Mouse (Mus musculus) testis, adult 2 months (tissue): ENCODE measurements around the gene Wdr89.

Experiments used
- CTCF ChIP-seq: fragments of 200-500 bp; IDR thresholded peaks from 2 replicates; pipeline ENCODE4 v1.5.1; 2012; ENCODE audit warnings: low read depth, mild to moderate bottlenecking, inconsistent platforms, low read length, moderate library complexity; ENCODE audit not compliant: control insufficient read depth, insufficient read depth, insufficient replicate concordance
- POLR2A ChIP-seq: fragments of 200-500 bp; IDR thresholded peaks from 2 replicates; pipeline ENCODE4 v1.6.1; 2012; ENCODE audit warnings: low read depth, mild to moderate bottlenecking, inconsistent platforms, low read length, moderate library complexity; ENCODE audit not compliant: control insufficient read depth

DNA sequence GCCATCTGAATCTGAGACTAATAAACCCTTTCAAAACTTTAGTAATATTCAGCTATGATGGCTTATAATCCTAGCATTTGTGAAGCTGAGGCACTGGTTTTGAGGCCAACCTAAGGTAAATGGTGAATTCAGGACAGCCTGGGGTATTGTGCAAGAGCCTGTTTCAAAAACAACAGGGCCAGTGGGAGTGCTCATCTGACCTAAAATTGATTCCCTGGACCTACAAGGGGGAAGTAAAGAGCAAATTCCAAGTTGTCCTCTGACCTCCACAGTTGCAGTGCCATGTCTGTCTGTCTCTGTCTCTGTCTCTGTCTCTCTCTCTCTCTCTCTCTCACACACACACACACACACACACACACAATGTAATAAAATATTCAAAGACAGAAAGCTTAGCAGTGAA, 2.4 kb downstream of the Wdr89 start:
- TF ChIP-seq CTCF (no peak), POLR2A (no peak)
